17 mouse cellular contexts compared by ENCODE assay signal in genomic region chr2:70951944-70952343, GRCm38 (mm10).
"Had no signal": no experiment of that assay in that cellular context is flagged by ENCODE, and none has a peak within 500 bp of the region (broad histone marks: within the 10 kb centered on the region; RNA-seq: fewer than 3 reads in every experiment).

No protein-coding gene starts in this region.

- H3K4me2 ChIP-seq: liver, embryonic 13.5 days; lung, embryonic 15.5 days; midbrain, embryonic 11.5 days; midbrain, embryonic 13.5 days; midbrain, embryonic 15.5 days; neural tube, embryonic 12.5 days; stomach, embryonic 15.5 days had no signal

- H3K36me3 ChIP-seq: liver, embryonic 13.5 days; lung, embryonic 15.5 days; midbrain, embryonic 13.5 days; midbrain, embryonic 15.5 days; neural tube, embryonic 12.5 days; stomach, embryonic 15.5 days had no signal

- H3K9ac ChIP-seq: liver, embryonic 13.5 days; lung, embryonic 15.5 days; midbrain, embryonic 13.5 days; midbrain, embryonic 15.5 days; neural tube, embryonic 12.5 days; stomach, embryonic 15.5 days had no signal

- H3K9me3 ChIP-seq: liver, embryonic 13.5 days; lung, embryonic 15.5 days; midbrain, embryonic 13.5 days; midbrain, embryonic 15.5 days; neural tube, embryonic 12.5 days; stomach, embryonic 15.5 days had no signal

- H3K27ac ChIP-seq: liver, embryonic 13.5 days; lung, embryonic 15.5 days; macrophage; midbrain, embryonic 13.5 days; midbrain, embryonic 15.5 days; neural tube, embryonic 12.5 days; stomach, embryonic 15.5 days; stomach, postnatal 0 days had no signal

- H3K27me3 ChIP-seq: liver, embryonic 13.5 days; lung, embryonic 15.5 days; midbrain, embryonic 13.5 days; midbrain, embryonic 15.5 days; neural tube, embryonic 12.5 days; stomach, embryonic 15.5 days had no signal

- ATAC-seq: lung, postnatal 0 days; midbrain, embryonic 13.5 days; midbrain, embryonic 15.5 days had no signal

- H3K4me1 ChIP-seq: lung, embryonic 15.5 days; midbrain, embryonic 13.5 days; neural tube, embryonic 12.5 days; stomach, embryonic 15.5 days had no signal

- H3K4me3 ChIP-seq: liver, embryonic 13.5 days; lung, embryonic 15.5 days; midbrain, embryonic 13.5 days; midbrain, embryonic 15.5 days; neural tube, embryonic 12.5 days; stomach, embryonic 15.5 days had no signal

- DNase-seq: liver, embryonic 13.5 days; lung, adult 2 months; lung, postnatal 14 days; lung, postnatal 36 days; right cerebral cortex, postnatal 14 days; thymus, adult 2 months; thymus, postnatal 25 days; thymus, postnatal 4 days had no signal
